Mouse (Mus musculus) neural tube, embryonic 10.5 days (tissue): ENCODE measurements around the gene Mag.
A peak's percentile ranks its signal among the peaks of the same experiment; 100 is the strongest.

Experiments
- DNase-seq: peaks from one replicate; pipeline ENCODE4 v3.0.0-alpha.2; 2017; ENCODE audit warnings: low spot score; ENCODE audit errors: extremely low spot score

Gene Mag

GRCm38 (mm10) chr7:30873083-30873482 is 41.6 kb downstream of the Mag start:
- peak; percentile 59 for DNase-seq

DNA sequence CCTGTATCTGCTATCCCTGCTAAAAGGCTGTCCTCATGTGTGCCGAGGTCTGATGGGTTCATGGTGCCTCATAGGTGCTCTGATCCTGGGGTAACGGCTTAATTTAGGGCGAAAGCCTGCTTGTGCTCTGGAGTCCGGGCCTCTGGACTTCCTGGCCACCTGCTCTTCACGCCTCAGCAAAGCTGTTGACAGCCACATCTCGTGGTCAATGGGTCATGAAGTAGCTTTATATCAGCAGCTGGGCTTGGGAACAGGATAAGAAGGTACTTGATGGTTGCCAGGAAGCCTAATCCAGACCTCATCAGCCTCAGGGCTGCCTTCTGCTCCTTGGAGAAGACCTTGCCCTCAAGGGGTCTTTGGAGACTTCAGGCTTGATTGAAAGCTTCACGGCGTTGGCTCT is 51.3 kb downstream of the Mag start:
- no peak for DNase-seq

GRCm38 (mm10) chr7:30861464-30861863 is 53.2 kb downstream of the Mag start, which contains the start of gene Ffar1:
Gene Ffar1 (minus strand): TSS chr7:30861564.
- DNase-seq, result no peak

DNA sequence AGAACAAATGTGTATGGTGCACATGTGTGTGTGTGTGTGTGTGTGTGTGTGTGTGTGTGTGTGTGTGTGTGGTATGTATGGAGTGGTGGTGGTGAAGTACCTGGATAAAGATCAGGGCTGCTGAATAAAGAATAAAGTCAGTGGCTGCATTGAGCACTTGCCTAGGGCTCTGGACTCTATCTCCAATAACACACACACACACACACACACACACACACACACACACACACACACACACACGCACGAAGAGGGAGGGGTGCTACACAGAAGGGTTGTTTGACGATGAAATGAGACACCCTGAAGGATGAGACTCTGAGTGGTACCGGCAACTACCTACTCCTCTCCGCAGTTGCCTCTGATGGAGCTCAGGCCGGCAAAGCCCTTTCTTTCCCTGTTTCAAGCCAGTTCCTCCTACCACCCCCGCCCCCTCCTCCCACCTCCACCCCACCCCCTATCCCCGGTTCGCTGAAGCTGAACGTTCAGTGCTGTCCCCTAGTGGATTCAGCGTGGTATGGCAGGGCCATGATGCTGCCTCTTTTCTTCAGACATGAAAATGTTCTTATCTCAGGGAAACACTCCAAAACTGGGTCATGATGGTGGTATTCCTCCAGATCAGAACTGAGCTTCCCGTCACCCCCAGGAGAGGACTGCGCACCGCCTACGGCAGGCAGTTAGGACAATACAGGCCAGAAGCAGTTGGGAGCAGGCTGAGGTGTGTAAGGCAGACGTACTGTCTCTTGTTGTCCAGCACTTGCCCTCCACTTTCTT is 54.9 kb downstream of the Mag start:
- DNase-seq, result peak; percentile 72

- DNase-seq, result peak; percentile 67
Measured at GRCm38 (mm10) chr7:30859290-30859634, 55.4 kb downstream of the Mag start.

GRCm38 (mm10) chr7:30857746-30858145 is 56.9 kb downstream of the Mag start:
- no peak for DNase-seq

GRCm38 (mm10) chr7:30856078-30856477 is 58.6 kb downstream of the Mag start, which contains the start of gene Ffar3:
Gene Ffar3 (minus strand): TSS chr7:30856178.
- no peak for DNase-seq

DNA sequence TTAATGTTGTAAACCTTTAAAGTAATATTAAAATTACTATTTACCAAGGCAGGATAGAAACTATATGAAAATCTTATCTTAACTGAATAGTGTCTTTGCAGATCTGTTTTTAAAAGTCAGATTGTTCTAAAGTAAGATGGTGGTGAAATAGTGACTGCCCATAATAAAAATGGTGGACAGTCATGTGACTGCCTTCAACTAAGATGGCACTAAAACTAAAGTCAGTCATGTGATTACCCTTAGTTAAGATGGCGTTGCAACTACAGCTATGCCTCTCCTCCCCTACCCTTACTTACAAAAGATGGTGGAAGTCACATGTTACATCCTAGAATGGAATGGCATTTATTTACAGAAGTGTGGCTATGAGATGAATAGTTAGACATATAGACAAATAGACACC is 63.3 kb downstream of the Mag start:
- no peak for DNase-seq
